Comparison of ENCODE assay signal across 8 mouse cellular contexts in the genomic region with DNA sequence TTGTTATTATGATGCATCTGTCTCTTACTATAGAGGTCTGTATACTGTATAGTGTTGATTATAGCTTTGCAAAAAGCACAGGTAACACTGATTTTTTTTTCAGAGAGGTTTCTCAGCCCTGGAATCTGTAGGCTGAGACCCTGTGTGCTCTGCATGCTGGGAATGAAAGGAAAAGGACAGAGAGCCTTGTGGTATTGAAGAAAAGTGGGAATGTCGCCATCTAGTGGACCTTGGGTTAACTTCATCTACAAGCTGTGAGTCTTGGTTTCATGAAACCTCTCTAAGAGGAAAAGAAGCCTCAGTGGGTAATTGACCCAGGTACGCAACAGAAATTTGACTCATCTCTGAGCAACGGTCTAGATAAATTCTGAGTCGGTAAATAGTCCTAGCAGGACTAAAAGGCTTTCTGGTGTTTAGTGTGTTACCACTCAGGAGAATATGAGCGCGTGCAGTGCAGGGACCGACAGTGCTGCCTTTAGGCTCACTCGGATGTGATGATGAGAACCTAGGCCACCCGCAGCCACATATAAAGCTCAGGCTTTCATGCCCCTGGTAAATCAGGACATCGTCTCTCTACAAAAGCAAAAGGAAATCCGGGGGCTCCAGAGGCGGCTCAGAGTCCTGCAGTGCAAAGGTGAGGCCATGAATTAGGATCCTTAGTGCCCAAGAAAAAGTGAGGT.
A peak's percentile ranks its signal among the peaks of the same experiment; 100 is the strongest.
DNase-seq lines count a peak whose midpoint lies in the region; ATAC-seq and TF ChIP-seq lines count a peak whose summit lies in the region.
"Had no signal": no experiment of that assay in that cellular context is flagged by ENCODE, and none has a peak within 500 bp of the region (broad histone marks: within the 10 kb centered on the region; RNA-seq: fewer than 3 reads in every experiment).

No protein-coding gene starts in this region.

- H3K4me2 ChIP-seq in neural tube, embryonic 14.5 days (ENCODE audit: low read depth, low read length), result no peak overlapping the region
- H3K4me2 ChIP-seq: embryonic facial prominence, embryonic 15.5 days had no signal

- H3K4me1 ChIP-seq in lung, adult 2 months (ENCODE audit: control insufficient read depth, insufficient read depth, low read length), result no peaks in the 10 kb centered on the region
- no peaks in the 10 kb centered on the region for H3K4me1 ChIP-seq in cerebellum, adult 2 months (ENCODE audit: control insufficient read depth, insufficient read depth, low read length)
- H3K4me1 ChIP-seq in neural tube, embryonic 14.5 days (ENCODE audit: control insufficient read depth, insufficient read depth, low read length), result no peaks in the 10 kb centered on the region
- H3K4me1 ChIP-seq: embryonic facial prominence, embryonic 15.5 days had no signal

- DNase-seq in lung, adult 2 months, result no peak
- DNase-seq in lung, postnatal 4 days, result no peak
- peak in 1 of 2 experiments; percentile 12 for DNase-seq in cerebellum, adult 2 months
- peak; percentile 20 for DNase-seq in forelimb bud, embryonic 11.5 days (ENCODE audit: low read depth, low spot score)
- peak; percentile 35 to 63 for DNase-seq in layer of hippocampus, postnatal 14 days (ENCODE audit: low spot score in 2 of 2)

- no peak overlapping the region for H3K4me3 ChIP-seq in lung, adult 2 months (replicated peaks; ENCODE audit: extremely low read depth, low read depth, low read length)
- H3K4me3 ChIP-seq in cerebellum, adult 2 months (replicated peaks; ENCODE audit: insufficient read depth, low read depth, low read length), result no peak overlapping the region
- H3K4me3 ChIP-seq in neural tube, embryonic 14.5 days (ENCODE audit: low read depth, low read length), result no peak overlapping the region
- H3K4me3 ChIP-seq: embryonic facial prominence, embryonic 15.5 days had no signal

- no peaks in the 10 kb centered on the region for H3K27me3 ChIP-seq in cerebellum, adult 2 months (ENCODE audit: control insufficient read depth, insufficient read depth, low read length)
- H3K27me3 ChIP-seq in neural tube, embryonic 14.5 days (ENCODE audit: control insufficient read depth, insufficient read depth, low read length), result no peaks in the 10 kb centered on the region
- H3K27me3 ChIP-seq: embryonic facial prominence, embryonic 15.5 days had no signal

- no peak overlapping the region for H3K27ac ChIP-seq in cerebellum, adult 2 months (ENCODE audit: insufficient read depth, low read length)
- no peak overlapping the region for H3K27ac ChIP-seq in neural tube, embryonic 14.5 days (ENCODE audit: low read depth, low read length)
- H3K27ac ChIP-seq: embryonic facial prominence, embryonic 15.5 days had no signal

- no peak overlapping the region for H3K9ac ChIP-seq in neural tube, embryonic 14.5 days (replicated peaks; ENCODE audit: low read depth, low read length)
- H3K9ac ChIP-seq: embryonic facial prominence, embryonic 15.5 days had no signal

- peak; percentile 19; the same call in 1 of the 2 replicates for TF ChIP-seq CTCF in lung, adult 2 months (IDR thresholded peaks at IDR 0.05; ENCODE audit: insufficient read depth, low read length)
- TF ChIP-seq CTCF in cerebellum, adult 2 months (IDR thresholded peaks at IDR 0.05; ENCODE audit: borderline replicate concordance, insufficient read depth, low read depth, low read length), result peak; percentile 40; the same call in 1 of the 2 replicates

- peak; percentile 61; the same call in 1 of the 2 replicates for ATAC-seq in neural tube, embryonic 14.5 days (ENCODE audit: low read depth)
- ATAC-seq in monocyte, adult 5-6 weeks (replicated peaks; ENCODE audit: insufficient number of reproducible peaks, low FRiP score, low TSS enrichment, poor library complexity, severe bottlenecking), result no peak

- WGBS in lung, adult 2 months, result 46% methylated on average over 12 of the region's 12 CpGs
- WGBS in cerebellum, adult 2 months, result 46% methylated on average over 12 of the region's 12 CpGs
- 50% methylated on average over 12 of the region's 12 CpGs for WGBS in neural tube, embryonic 14.5 days

- H3K36me3 ChIP-seq in neural tube, embryonic 14.5 days (ENCODE audit: control insufficient read depth, insufficient read depth, low read length), result no peaks in the 10 kb centered on the region
- H3K36me3 ChIP-seq: embryonic facial prominence, embryonic 15.5 days had no signal

- no peak for TF ChIP-seq POLR2A in lung, adult 2 months (IDR thresholded peaks at IDR 0.05; ENCODE audit: borderline replicate concordance, extremely low read depth, low read depth, low read length)
- no peak for TF ChIP-seq POLR2A in cerebellum, adult 2 months (IDR thresholded peaks at IDR 0.05; ENCODE audit: borderline replicate concordance, insufficient read depth, low read length)

- no peaks in the 10 kb centered on the region for H3K9me3 ChIP-seq in neural tube, embryonic 14.5 days (ENCODE audit: control insufficient read depth, low read length)
- H3K9me3 ChIP-seq: embryonic facial prominence, embryonic 15.5 days had no signal

Comparison
In these comparisons a context has a peak if more than half of its experiments do, and no peak if none do; other contexts are left out.
1. DNase-seq: peak in forelimb bud, embryonic 11.5 days (single experiment) and layer of hippocampus, postnatal 14 days (2 of 2); none in lung, adult 2 months (single experiment) and lung, postnatal 4 days (0 of 2).